Mouse (Mus musculus) adrenal gland, postnatal 36 days (tissue): ENCODE measurements at regions not wholly inside any gene's neighbourhood (a gene's known extent, or its start where the extent isn't known, plus 50 kb on each side); places are given as distances from the start of the nearest gene placed in this dataset.

Experiments
- DNase-seq, 2 experiments: peaks; one replicate each; pipeline ENCODE4 v3.0.0; 2021; ENCODE audit warnings: mixed read lengths in 1 of 2

DNA sequence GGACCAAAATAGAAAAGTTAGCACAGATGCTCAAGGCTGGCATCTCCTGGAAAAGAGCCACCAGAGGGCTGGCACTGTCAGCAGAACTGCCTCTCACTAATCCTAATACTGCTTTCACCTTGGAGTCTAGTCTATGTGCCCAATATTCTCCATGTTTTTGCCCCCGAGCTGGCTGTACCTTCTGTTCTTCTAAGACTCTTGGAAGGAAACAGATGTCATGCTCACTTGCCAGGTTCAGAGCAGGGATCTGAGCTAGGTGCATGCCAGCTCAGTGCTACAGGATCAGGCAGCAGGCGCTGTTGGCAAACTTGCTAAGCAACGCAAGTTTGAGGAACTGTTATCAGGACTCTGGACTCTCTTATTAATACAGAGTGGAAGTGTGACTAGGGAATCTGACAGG is 924.6 kb downstream of the Tbl1xr1 start:
- DNase-seq, result no peak

GRCm38 (mm10) chr3:23032064-23032463 is 955.6 kb downstream of the Tbl1xr1 start:
- DNase-seq, result no peak

GRCm38 (mm10) chr3:23063180-23063965 is 986.9 kb downstream of the Tbl1xr1 start:
- DNase-seq, result peak in 1 of 2 experiments; percentile 3

DNA sequence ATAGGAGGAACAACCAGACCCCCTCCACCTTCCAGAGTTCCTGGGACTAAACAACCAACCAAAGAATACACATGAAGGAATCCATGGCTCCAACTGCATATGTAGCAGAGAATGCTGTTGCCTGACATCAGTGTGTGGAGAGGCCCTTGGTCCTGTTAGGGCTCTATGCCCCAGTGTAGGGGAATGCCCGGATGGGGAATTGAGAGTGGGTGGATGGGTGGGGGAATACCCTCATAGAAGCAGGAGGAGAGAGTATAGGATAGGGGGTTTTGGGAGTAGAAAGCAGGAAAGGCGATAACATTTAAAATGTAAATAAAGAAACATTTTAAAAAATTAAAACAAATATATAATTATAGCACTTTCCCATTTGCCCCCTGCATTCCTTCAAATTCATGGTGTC is 995.0 kb downstream of the Tbl1xr1 start:
- no peak for DNase-seq
